Mouse (Mus musculus): ENCODE data around the gene Hecw2. TPM values are rescaled to one million over a fixed set of nuclear protein-coding genes. Genes with fewer than 3 reads are reported as not detected.

Gene Hecw2
- total and polyA plus RNA-seq, 3 experiments: 1.6 to 18.8 (median 11.9) TPM

GRCm38 (mm10) chr1:53844914-53845612 is 349.9 kb downstream of the Hecw2 start:
- TF ChIP-seq POLR2A (IDR thresholded peaks at IDR 0.05; ENCODE audit: insufficient read depth, low read depth, low read length) (no peak), CTCF (IDR thresholded peaks at IDR 0.05) (no peak), EP300 (IDR thresholded peaks at IDR 0.05; ENCODE audit: insufficient read depth, low read depth, low read length) (no peak)
- 63% methylated on average over 5 of the region's 5 CpGs for WGBS
- Histone ChIP-seq H3K27ac (no peak overlapping the region), H3K79me2 (replicated peaks; ENCODE audit: control insufficient read depth, insufficient read depth, low read length) (no peaks in the 10 kb centered on the region), H3K4me1 (ENCODE audit: control insufficient read depth, insufficient read depth, low read length) (peaks cover 3% of the 10 kb centered on the region), H3K9ac (ENCODE audit: low read depth, low read length) (no peak overlapping the region), H3K36me3 (ENCODE audit: control insufficient read depth, insufficient read depth, low read length) (peaks cover 4% of the 10 kb centered on the region), H3K4me3 (no peak overlapping the region), H3K27me3 (ENCODE audit: control insufficient read depth, insufficient read depth, low read length) (no peaks in the 10 kb centered on the region)
- no peak for DNase-seq
- intact Hi-C loops (cut with DNase I): no loop called here

- H3K79me2 ChIP-seq (replicated peaks; ENCODE audit: control insufficient read depth, insufficient read depth, low read length): no peaks in the 10 kb centered on the region
- H3K36me3 ChIP-seq (ENCODE audit: control insufficient read depth, insufficient read depth, low read length): peaks cover under 1% of the 10 kb centered on the region; the same call in 1 of the 2 replicates
- H3K9ac ChIP-seq (ENCODE audit: low read depth, low read length): no peak overlapping the region
- DNase-seq: no peak
- intact Hi-C loops (cut with DNase I): no loop called here
- no peaks in the 10 kb centered on the region for H3K27me3 ChIP-seq (ENCODE audit: control insufficient read depth, insufficient read depth, low read length)
- WGBS: 94% methylated on average over 8 of the region's 8 CpGs
- H3K4me1 ChIP-seq (ENCODE audit: control insufficient read depth, insufficient read depth, low read length): peaks cover 4% of the 10 kb centered on the region
- H3K4me3 ChIP-seq: no peak overlapping the region
- no peak for TF ChIP-seq EP300 (IDR thresholded peaks at IDR 0.05; ENCODE audit: insufficient read depth, low read depth, low read length)
- no peak for TF ChIP-seq CTCF (IDR thresholded peaks at IDR 0.05)
- no peak for TF ChIP-seq POLR2A (IDR thresholded peaks at IDR 0.05; ENCODE audit: insufficient read depth, low read depth, low read length)
- no peak overlapping the region for H3K27ac ChIP-seq
Observed at GRCm38 (mm10) chr1:53844122-53844913, 350.6 kb downstream of the Hecw2 start.

GRCm38 (mm10) chr1:53843051-53843450 is 351.9 kb downstream of the Hecw2 start:
- no peaks in the 10 kb centered on the region for H3K27me3 ChIP-seq (ENCODE audit: control insufficient read depth, insufficient read depth, low read length)
- H3K27ac ChIP-seq: no peak overlapping the region
- peaks cover 3% of the 10 kb centered on the region; the same call in 1 of the 2 replicates for H3K36me3 ChIP-seq (ENCODE audit: control insufficient read depth, insufficient read depth, low read length)
- no peak overlapping the region for H3K4me3 ChIP-seq
- intact Hi-C loops (cut with DNase I): no loop called here
- TF ChIP-seq EP300 (IDR thresholded peaks at IDR 0.05; ENCODE audit: insufficient read depth, low read depth, low read length): no peak
- TF ChIP-seq CTCF (IDR thresholded peaks at IDR 0.05): no peak
- TF ChIP-seq POLR2A (IDR thresholded peaks at IDR 0.05; ENCODE audit: insufficient read depth, low read depth, low read length): no peak
- no peak for DNase-seq
- no peaks in the 10 kb centered on the region for H3K79me2 ChIP-seq (replicated peaks; ENCODE audit: control insufficient read depth, insufficient read depth, low read length)
- WGBS: 76% methylated on average over 3 of the region's 3 CpGs
- H3K4me1 ChIP-seq (ENCODE audit: control insufficient read depth, insufficient read depth, low read length): peaks cover 4% of the 10 kb centered on the region
- H3K9ac ChIP-seq (ENCODE audit: low read depth, low read length): no peak overlapping the region

- Histone ChIP-seq H3K4me3 (no peak overlapping the region), H3K4me1 (ENCODE audit: control insufficient read depth, insufficient read depth, low read length) (peaks cover 4% of the 10 kb centered on the region), H3K27me3 (ENCODE audit: control insufficient read depth, insufficient read depth, low read length) (no peaks in the 10 kb centered on the region), H3K79me2 (replicated peaks; ENCODE audit: control insufficient read depth, insufficient read depth, low read length) (no peaks in the 10 kb centered on the region), H3K36me3 (ENCODE audit: control insufficient read depth, insufficient read depth, low read length) (peaks cover 3% of the 10 kb centered on the region; the same call in 1 of the 2 replicates), H3K27ac (no peak overlapping the region), H3K9ac (ENCODE audit: low read depth, low read length) (no peak overlapping the region)
- 46% methylated on average over 4 of the region's 4 CpGs for WGBS
- TF ChIP-seq CTCF (IDR thresholded peaks at IDR 0.05): no peak
- TF ChIP-seq EP300 (IDR thresholded peaks at IDR 0.05; ENCODE audit: insufficient read depth, low read depth, low read length): no peak
- no peak for TF ChIP-seq POLR2A (IDR thresholded peaks at IDR 0.05; ENCODE audit: insufficient read depth, low read depth, low read length)
- DNase-seq: no peak
- intact Hi-C loops (cut with DNase I): no loop called here
Observed at GRCm38 (mm10) chr1:53841080-53841479, 353.9 kb downstream of the Hecw2 start.

- intact Hi-C loops (cut with DNase I): no loop called here
- Histone ChIP-seq H3K27me3 (ENCODE audit: control insufficient read depth, insufficient read depth, low read length) (no peaks in the 10 kb centered on the region), H3K36me3 (ENCODE audit: control insufficient read depth, insufficient read depth, low read length) (peaks cover 3% of the 10 kb centered on the region; the same call in 1 of the 2 replicates), H3K79me2 (replicated peaks; ENCODE audit: control insufficient read depth, insufficient read depth, low read length) (no peaks in the 10 kb centered on the region), H3K9ac (ENCODE audit: low read depth, low read length) (no peak overlapping the region), H3K4me1 (ENCODE audit: control insufficient read depth, insufficient read depth, low read length) (peaks cover 4% of the 10 kb centered on the region), H3K4me3 (no peak overlapping the region), H3K27ac (no peak overlapping the region)
- TF ChIP-seq CTCF (IDR thresholded peaks at IDR 0.05): no peak
- no peak for TF ChIP-seq EP300 (IDR thresholded peaks at IDR 0.05; ENCODE audit: insufficient read depth, low read depth, low read length)
- TF ChIP-seq POLR2A (IDR thresholded peaks at IDR 0.05; ENCODE audit: insufficient read depth, low read depth, low read length): no peak
- 87% methylated on average over 2 of the region's 2 CpGs for WGBS
- no peak for DNase-seq
Observed at GRCm38 (mm10) chr1:53839392-53839791, 355.6 kb downstream of the Hecw2 start.
